Mouse (Mus musculus) ES-E14 (cell line): Measurements from ENCODE around the gene Ptpra.

ENCODE experiments used
- HCFC1 ChIP-seq: IDR thresholded peaks from 2 replicates; pipeline ENCODE4 v1.6.1; 2012; ENCODE audit warnings: low read length, inconsistent platforms, borderline replicate concordance; ENCODE audit not compliant: insufficient read depth
- MAFK ChIP-seq: IDR thresholded peaks from 2 replicates; pipeline ENCODE4 v1.6.1; 2014; ENCODE audit warnings: mild to moderate bottlenecking, low read depth, low read length, inconsistent platforms; ENCODE audit not compliant: insufficient read depth
- ZC3H11A ChIP-seq: IDR thresholded peaks from 2 replicates; pipeline ENCODE4 v1.6.1; 2012; ENCODE audit warnings: low read depth, mild to moderate bottlenecking, inconsistent platforms, low read length, borderline replicate concordance
- ZNF384 ChIP-seq: IDR thresholded peaks from 2 replicates; pipeline ENCODE4 v1.6.1; 2012; ENCODE audit warnings: low read depth, low read length, inconsistent platforms

DNA sequence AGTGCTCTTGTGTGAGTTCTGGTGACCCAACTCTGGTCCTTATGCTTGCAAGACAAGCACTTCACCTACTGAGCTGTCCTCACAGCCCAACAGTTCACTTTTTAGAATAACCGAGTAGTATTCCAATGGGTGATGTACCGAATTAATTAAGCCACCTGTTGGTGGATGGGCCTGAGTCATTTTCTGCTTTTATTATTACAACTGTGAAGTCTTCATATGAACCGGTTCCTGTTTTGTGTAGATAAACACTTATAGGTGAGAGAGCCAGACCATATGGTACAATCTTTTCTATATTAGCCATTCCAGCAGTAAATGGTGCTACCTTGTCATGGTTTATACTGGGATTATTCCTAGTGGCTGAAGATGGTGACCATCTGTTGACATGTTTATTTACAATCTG lies 37.3 kb upstream of the Ptpra start:
- TF ChIP-seq HCFC1 (no peak), ZNF384 (no peak), MAFK (no peak), ZC3H11A (no peak)
